Mouse (Mus musculus): ENCODE measurements around the gene Mtf1. TPM values are rescaled to one million over a fixed set of nuclear protein-coding genes. Genes with fewer than 3 reads are reported as not detected.

Mtf1 gene
- 4.7 and 7.8 TPM in 2 replicates for polyA plus RNA-seq (2012; rRNA removed; ENCODE audit: low replicate concordance)

DNA sequence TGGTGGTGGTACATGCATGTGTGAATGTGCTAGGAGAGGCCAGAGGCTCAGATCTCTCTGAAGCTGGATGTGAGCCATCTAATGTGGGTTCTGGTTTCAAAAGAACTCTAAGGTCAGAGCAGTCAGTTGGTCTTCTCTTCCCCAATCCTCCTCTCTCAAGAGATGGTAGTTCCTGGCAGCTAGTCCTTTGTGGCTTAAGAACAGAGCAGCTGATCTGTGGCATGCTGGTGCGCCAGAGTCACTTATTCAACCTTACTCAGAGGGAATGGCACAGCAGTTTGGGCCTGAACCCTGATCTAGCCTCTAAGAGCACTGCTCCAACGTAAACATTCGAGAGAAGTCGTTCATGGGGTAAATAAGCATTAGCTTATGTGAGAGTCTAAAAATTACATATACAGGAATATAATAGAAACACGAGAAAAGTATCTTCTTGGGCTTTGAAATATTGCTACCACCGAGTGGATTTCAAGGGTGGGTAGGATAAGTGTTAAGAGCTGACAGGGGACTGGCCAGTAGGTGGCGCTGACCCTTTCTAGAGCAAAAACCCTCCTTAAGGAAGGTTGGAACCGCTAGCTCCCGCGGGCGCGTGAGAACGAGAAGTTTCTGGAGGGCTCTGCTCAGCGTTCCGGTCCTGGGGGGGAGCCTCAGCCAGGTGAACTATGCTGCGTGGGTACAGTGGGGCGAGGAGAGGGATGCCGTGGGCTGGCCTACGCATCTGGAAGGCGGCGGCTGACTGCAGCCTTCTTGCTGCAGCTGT, at the start of gene Mtf1:
TSS of gene Mtf1 (plus strand) at position 553 of the 757 bp plus-strand sequence.

DNA sequence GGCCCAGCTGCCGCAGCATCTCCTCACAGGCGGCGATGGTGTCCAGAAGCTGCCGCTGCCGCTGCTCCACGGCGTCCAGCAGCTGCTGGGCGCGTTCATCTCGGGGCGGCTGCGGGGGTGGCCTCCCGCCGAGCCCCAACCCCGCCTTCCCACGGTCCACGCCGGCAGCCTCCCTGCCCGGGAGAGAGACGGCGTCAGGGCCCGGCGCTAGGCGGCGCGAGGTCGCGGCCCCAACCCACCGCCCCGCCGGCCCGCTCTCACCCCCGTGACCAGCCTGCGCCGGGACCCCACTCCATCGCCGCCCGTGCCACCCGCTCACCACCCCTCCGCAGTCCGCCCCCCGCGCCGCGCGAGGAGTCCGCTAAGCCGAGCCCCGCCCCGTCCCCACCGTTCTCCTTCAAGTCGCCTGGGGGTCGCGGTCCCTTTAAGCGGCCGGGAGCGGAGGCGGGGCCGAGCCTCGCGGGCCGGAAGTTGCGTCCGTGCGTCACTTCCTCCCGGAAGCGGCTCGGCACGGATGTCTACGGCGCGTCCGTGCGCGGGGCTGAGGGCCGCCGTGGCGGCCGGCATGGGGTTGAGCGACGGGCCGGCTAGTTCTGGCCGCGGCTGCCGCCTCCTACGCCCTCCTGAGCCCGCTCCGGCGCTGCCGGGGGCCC, 48.5 kb downstream of the Mtf1 start, which contains the start of gene Yrdc:
TSS of gene Yrdc (plus strand) at position 419 of the 653 bp plus-strand sequence.

DNA sequence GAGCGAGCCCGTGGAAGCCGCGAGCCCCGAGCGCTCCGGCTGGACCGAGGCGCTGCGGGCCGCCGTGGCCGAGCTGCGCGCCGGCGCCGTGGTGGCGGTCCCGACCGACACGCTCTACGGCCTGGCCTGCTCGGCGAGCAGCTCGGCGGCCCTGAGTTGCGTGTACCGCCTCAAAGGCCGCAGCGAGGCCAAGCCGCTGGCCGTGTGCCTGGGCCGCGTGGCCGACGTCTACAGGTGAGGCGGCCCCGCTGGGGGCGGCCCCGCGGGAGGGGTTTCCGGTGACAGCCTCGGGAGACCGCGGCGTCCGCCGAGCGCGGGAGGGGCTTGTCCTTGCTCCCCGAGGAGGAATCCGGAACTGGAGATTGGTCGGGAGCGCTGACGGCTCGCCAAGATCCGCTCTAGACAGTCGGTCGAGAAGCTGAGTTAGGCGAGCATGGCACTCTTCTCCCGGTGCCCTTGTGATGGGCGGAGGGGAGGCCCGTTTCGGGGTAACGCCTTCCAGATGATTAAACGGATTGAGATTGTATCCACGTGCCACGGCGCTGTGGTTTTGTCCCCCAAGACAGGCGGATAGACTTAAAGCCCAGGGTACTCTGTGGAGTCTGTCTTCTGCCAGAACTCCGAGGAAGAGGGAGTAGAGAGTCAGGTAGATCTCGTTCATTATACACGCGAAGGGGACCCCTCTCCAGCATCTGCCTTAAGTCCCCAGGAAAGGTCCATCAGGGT, 49.2 kb downstream of the Mtf1 start, which contains the start of gene 1110065P20Rik:
TSS of gene 1110065P20Rik (minus strand) at position 264 of the 726 bp plus-strand sequence.

DNA sequence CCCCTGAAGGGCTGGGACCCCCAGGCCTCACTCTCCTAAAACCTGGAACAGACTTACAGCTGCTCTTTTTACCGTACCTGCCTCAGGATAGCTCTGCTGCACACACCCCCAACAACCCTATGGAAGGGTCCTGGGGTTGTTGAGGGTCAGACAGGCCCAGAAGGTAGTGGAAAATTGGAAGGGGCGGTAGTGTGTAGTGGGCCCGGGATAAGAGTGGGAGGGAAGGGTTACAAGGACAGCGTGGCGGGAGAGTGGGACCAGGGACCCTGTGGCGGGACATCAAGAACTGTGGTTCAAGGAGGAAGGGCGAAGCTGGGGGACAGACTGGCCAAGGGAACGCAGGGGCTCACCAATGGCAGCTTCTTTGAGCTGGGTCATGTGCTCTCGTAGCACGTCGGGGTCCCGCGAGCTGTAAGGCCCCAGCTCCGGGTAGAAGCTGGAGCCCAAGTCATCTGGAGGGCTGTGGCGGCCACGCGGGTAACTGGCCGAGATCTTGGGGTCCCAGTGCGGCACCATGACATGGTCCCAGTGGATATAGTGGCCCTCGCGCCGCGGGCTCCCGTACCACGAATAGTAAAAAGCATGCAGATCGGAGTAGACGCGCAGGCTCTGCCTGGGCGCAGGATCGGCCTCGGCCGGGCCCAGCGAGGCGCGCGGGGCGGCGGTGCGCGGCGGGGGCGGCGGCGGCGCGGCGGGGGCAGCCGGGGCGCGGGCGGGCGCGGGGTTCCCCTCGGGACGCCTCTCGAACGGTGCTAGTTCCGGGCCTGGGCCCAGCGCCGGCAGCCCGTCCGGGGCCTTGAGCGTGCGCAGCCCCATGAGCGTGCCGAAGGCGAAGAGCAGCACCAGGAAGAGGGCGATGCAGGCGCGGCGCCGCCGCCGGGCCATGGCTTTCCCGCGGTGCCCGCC, 59.6 kb downstream of the Mtf1 start, which contains the start of gene Maneal:
TSS of gene Maneal (minus strand) at position 889 of the 906 bp plus-strand sequence.

DNA sequence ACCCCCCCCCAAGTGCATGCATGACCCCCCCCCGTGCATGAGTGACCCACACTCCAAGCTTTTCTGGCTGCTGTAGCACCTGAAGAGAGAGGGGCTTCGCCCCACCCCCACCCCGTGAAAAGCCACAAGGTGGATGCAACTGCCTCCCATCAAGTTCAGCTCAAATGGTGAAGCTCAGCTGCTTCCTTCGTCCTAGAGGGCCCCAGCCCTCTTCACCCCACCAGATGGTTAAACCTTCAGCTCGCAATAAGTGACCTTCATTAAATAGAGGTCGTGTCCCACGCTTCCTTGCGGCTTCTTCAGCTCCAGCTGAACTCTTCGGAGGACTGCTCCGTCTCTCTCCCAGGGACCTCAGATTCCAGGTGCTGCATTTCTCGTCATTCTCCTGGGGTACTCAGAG, 78.7 kb downstream of the Mtf1 start, which contains the start of gene Epha10:
TSS of gene Epha10 (plus strand) at position 301 of the 400 bp plus-strand sequence.

Other genes with a start within 250 kb of the Mtf1 start
- not detected in 2 replicates for gene 3100002H09Rik, start 191.3 kb upstream of the Mtf1 start, polyA plus RNA-seq (2012; rRNA removed; ENCODE audit: low replicate concordance)
- gene Pou3f1, start 145.3 kb upstream of the Mtf1 start, polyA plus RNA-seq (2012; rRNA removed; ENCODE audit: low replicate concordance) = 0.02 TPM in 2 replicates
- 0.62 and 1.1 TPM in 2 replicates for gene Utp11, start 108.5 kb upstream of the Mtf1 start, polyA plus RNA-seq (2012; rRNA removed; ENCODE audit: low replicate concordance)
- 6.3 and 13.5 TPM in 2 replicates for gene Fhl3, start 101.4 kb upstream of the Mtf1 start, polyA plus RNA-seq (2012; rRNA removed; ENCODE audit: low replicate concordance)
- gene Sf3a3, start 87.3 kb upstream of the Mtf1 start, polyA plus RNA-seq (2012; rRNA removed; ENCODE audit: low replicate concordance) = 3.0 and 3.8 TPM in 2 replicates
- gene Inpp5b, start 60.3 kb upstream of the Mtf1 start, polyA plus RNA-seq (2012; rRNA removed; ENCODE audit: low replicate concordance) = 28.4 TPM in 2 replicates
- 29.4 and 29.6 TPM in 2 replicates for gene Yrdc, start 48.6 kb downstream of the Mtf1 start, polyA plus RNA-seq (2012; rRNA removed; ENCODE audit: low replicate concordance)
- gene 1110065P20Rik, start 49.1 kb downstream of the Mtf1 start, polyA plus RNA-seq (2012; rRNA removed; ENCODE audit: low replicate concordance) = 24.1 and 37.4 TPM in 2 replicates
- 0.14 and 0.25 TPM in 2 replicates for gene Maneal, start 60.1 kb downstream of the Mtf1 start, polyA plus RNA-seq (2012; rRNA removed; ENCODE audit: low replicate concordance)
- not detected in 2 replicates for gene Epha10, start 78.8 kb downstream of the Mtf1 start, polyA plus RNA-seq (2012; rRNA removed; ENCODE audit: low replicate concordance)
- 7.5 and 13.1 TPM in 2 replicates for gene 9930104L06Rik, start 134.9 kb downstream of the Mtf1 start, polyA plus RNA-seq (2012; rRNA removed; ENCODE audit: low replicate concordance)
- gene Cdca8, start 137.2 kb downstream of the Mtf1 start, polyA plus RNA-seq (2012; rRNA removed; ENCODE audit: low replicate concordance) = 14.9 and 15.1 TPM in 2 replicates
- 2.7 TPM in 2 replicates for gene Rspo1, start 184.3 kb downstream of the Mtf1 start, polyA plus RNA-seq (2012; rRNA removed; ENCODE audit: low replicate concordance)
- gene Gnl2, start 214.5 kb downstream of the Mtf1 start, polyA plus RNA-seq (2012; rRNA removed; ENCODE audit: low replicate concordance) = 2.5 and 3.3 TPM in 2 replicates